Mouse (Mus musculus) spleen, postnatal 14 days (tissue): ENCODE results near the gene Olfr985.

Experiments
- DNase-seq, 2 experiments: peaks; one replicate each; pipeline ENCODE4 v3.0.0; 2021 to 2022; ENCODE audit warnings: low spot score in 2 of 2

Olfr985 gene

DNA sequence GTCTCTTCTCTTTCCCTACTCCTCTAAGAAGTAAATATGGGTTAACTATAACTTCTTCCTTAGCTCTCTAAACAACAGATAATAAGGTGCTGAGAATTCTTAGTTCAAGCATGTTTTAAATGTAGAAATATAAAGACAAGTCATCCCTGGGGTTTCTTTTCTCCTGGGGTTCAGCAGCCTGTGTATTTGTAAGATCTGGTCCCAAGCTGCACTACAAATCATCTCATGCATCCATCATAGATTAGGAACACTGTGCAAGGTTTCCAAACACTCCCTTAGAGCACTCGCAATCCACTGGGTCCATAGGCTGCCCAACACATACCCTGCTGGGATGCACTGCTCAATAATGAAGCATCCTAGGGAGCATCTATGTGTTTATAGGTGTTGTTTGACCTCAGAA, at the start of gene Olfr985:
TSS of gene Olfr985 (minus strand) at position 101 of the 400 bp plus-strand sequence.
- DNase-seq = no peak

DNA sequence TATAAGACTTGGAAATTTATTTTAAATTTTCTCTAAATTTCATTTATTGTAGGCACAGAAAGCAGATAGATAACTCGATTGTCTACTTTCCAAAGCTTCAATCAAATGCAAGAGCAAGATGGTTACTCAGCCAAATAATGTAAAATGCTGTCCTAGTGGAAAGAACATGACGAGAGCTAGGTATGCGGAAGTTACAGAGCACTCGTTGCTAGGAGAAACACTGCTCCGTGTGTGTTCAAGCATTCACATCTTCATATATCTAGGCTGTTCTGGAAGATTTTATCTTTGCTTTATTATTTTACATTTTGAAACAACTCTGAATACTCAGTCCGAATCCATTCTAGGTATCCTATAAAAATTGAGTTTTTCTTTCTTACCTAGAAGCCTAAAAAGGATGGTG, 47.0 kb upstream of the Olfr985 start:
- no peak for DNase-seq

DNA sequence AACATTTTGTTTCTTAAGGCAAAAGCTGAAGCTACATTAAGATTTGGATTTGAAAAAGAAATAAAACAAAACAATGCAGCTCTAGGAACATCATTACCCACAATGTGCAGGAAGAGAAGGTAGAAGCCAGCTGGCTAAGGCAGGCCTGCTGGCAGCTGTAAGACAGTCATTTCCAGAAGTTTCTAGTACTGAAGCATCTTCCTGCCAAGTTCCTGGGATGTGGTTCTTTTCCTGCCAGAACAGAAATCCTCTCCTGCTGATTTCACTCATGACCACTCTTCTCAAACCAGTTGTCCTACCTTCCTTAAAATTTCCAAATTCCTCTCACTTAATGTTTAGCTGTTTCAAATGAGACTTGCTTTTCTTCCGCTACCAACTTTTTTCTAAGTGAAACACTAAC, 36.5 kb upstream of the Olfr985 start:
- no peak for DNase-seq

DNA sequence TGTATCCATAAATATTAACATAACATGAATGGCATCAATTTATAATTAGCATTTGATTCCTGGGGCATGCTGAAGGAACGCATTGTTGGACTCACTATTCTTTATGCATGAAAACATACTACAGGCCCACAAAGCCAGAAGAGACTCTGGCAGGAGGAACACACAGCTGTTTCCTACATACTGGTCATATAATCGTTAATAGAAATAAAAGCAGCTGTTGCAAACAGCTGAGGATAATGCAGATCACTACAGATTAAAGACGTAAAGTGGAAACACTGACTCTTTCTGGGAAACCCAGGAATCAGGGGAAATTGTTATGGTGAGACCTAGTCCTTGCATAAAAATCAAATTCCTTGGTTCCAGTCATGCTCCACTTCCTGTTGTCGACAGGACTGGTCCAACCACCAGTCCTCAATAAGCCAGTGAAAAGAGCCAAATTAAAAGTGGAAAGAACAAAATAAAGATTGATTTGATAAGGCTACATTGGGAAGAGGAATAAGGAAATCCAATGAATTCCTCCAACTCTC, 25.2 kb upstream of the Olfr985 start:
- DNase-seq = no peak

DNA sequence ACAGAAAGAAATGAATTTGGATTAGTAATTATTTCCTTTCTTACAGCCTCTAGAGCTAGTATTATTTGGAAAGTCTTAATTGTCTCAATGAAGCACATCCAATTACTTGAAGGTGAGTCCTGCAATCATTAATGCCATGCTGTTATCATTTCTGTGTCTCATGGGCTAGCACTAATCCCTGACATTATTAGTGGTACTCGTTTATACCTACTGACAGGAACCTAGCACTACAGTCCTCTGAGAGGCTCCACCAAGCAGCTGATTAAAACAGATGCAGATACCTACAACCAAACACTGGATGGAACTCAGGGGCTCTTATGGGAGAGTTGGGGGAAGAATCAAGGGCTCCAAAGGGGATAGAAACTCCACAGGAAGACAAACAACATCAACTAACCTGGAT, 11.6 kb upstream of the Olfr985 start:
- no peak for DNase-seq

DNA sequence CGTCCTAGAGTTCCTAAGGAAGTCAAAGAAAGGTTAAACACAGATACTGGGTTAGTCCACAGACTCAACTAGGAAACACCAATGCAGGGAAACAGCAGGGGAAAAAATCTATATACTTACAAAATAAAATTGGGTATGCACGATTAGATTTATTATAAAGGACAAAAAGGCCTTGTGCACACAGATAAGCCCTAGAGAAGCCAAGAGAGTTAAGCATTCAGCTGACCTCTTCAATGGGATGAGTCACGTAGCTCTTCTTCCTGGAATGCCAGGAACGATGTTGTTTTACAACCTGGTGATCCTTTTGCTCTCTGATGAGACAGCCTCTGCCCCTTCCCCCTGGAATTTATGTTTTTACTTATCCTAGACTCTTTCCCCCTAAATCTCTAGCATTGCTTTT, 9.5 kb upstream of the Olfr985 start:
- DNase-seq = no peak

DNA sequence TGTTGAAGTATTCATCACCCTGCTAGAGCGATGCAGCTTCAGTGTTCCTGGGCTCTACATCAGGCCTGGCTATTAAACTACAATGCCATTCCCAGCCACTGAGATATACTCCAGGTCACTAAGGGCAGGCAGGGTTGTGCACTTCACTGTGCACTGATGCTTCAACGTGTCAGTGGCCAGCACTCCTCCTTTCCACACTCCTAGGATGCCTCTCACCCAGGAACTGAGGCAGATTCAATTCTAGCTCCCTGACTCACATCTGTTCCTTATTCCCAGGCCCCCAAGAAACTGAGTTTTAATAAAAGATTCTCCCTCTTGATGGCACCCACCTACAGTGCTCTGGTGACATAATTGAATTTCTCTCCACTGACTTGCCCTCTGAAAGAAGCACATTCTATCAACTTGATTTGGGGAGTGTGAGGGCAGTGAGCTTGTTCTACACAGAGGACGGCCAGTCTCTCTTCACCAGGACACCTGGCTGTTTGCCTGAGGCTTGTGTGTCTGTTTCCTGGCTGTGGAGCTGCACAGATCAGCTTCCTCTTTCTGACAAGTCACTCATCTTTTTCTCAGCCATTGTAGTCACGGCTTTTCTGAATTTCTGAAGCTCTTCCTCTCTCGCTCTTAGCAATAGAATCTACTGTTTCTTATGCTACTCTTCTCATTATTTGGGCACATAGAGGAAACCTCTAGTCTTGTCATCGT, 7.2 kb upstream of the Olfr985 start:
- DNase-seq = no peak

DNA sequence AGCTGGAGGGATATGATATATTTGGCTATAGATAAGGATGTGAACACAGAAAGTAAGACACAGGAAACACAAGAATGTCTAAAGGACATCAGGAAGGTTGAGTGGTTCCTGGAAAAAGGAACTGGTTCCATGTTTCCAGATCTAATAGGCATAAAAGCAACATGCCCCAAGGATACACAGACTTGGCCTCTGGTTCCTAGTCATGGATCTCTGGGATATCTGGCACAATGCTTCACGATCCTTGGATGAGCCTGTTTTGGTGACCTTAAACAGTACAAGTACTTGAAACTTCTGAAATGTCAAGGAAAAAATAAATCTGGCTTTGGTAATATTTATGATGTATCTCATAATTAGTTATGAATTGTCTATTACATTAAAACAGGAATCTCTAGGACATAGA, 572 bp upstream of the Olfr985 start:
- DNase-seq = no peak

DNA sequence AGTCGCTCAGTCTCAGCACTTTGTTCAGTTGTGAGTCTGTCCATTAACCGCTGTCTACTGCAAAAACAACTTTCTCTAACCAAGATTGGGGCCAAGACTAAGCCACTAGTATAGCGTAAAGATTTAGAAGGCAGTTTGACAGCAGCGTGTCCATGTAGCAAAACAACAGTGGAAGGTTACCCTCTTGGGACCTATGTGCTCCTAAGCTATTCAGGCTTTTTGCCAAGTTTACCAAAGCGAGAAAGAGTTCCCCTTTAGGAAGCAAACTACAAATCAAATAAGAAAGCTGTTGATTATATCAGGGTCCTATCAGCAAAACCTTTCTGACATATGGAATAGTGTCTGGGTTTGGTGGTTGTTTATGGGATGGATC, 12.7 kb downstream of the Olfr985 start:
- DNase-seq = no peak

DNA sequence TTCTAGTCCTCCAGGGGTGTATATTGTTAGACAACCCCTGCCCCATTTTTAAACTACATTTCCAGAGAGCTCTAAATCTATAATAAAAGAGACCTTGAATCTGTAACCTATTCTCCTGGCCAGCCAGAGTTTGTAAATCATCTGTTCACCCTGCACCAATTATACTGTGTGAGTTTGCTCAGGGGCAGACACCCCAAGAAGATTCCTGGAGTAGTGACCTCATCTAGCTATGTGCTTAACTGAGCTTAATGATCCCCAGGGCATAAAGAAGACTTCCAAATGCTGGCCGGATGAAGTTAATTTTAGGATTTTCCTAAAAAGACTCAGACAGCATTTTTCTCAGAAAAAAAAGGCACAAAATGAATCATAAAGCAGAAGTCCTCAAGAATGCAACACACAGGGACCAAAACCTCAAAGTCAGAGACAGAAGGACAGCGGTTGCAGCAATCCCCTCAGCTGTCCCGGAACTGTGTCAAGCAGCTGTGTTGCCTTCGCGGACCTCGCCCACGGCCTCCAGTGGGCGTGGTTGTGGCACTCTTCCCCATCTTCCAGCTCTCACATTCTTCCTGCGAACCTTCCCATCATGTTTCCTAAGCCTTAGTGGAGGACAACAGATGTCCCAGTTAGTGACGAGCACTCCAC, 13.2 kb downstream of the Olfr985 start:
- no peak for DNase-seq

DNA sequence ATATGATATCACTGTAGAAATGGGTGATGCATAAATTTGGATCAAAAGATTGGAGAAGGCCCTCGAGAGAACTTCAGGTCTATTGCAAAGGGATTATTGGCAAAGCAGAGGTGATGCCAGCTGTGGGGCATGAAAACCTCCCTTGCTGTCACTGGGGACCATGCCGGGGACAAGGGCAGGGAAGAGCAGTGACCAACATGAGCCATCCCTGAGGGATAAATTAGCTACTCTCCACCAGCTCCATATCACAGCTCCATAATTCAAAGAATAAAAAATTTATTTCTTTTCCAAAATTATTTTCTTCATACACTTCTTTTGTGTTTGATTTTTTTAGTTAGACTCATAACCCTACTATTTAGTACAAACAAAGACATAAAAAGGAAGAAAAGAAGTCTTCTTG, 15.9 kb downstream of the Olfr985 start, which contains the start of gene Olfr984:
TSS of gene Olfr984 (minus strand) at position 101 of the 400 bp plus-strand sequence.
- no peak for DNase-seq

DNA sequence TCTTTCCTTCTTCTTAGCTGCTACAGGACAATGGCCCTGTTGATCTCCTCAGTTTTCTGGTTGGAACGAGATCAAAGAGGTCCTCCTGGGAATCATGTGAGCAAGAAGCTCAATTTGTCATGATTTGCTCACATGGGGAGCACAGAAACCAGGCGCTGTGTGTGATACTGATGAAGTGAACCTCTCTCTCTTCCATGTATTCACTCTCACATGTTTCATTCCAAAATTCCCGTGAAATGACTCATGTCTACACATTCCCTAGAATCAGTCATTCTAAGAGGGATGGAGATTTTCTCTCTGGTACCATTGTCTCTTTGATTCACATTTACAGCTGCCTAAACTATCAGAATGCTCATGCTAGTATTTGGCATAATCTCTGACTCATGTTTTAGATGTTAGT, 35.2 kb downstream of the Olfr985 start:
- no peak for DNase-seq

DNA sequence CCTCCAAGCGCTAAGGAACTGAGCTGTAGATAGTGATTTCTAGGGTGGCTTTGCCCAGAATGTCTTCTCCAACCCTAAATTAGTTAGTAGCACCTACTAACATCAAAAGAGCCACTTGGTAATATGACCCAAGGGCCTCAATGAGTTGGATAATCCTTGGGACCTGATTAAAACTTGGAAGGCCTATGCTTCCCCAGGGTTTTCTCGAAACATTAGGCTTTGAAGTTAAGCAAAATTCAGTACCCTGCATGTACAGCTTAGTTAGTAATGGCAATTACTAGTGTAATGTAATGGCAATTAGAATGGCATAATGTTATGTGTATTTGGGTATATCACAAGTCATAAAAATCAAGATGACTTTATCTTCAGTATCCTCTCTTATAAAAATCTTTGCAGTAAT, 36.5 kb downstream of the Olfr985 start, which contains the start of gene Olfr983:
TSS of gene Olfr983 (minus strand) at position 101 of the 400 bp plus-strand sequence.
- DNase-seq = no peak
